Mouse (Mus musculus) frontal cortex, postnatal 14 days (tissue): Measurements from ENCODE around the gene Cenpl.
A peak's percentile ranks its signal among the peaks of the same experiment; 100 is the strongest.
"Not testable (repeated sequence)": the region's sequence is repeated elsewhere in the genome, so short reads cannot be mapped to it uniquely, and the experiment has no call there.

Source experiments
- DNase-seq, 2 experiments: peaks; one replicate each; pipeline ENCODE4 v3.0.0; 2022; ENCODE audit warnings: low spot score in 2 of 2

Cenpl gene

GRCm38 (mm10) chr1:161070352-161071271 lies at the start of gene Cenpl, which contains the start of gene Dars2:
Cenpl (plus strand) TSS chr1:161070713.
Dars2 (minus strand) TSS chr1:161070658.
- peak; percentile 95 to 97 for DNase-seq

- DNase-seq: no peak
Measured at GRCm38 (mm10) chr1:161025410-161026210, 44.9 kb upstream of the Cenpl start.

- no peak for DNase-seq
Measured at GRCm38 (mm10) chr1:161027196-161027595, 43.3 kb upstream of the Cenpl start.

- DNase-seq: not testable (repeated sequence)
Measured at GRCm38 (mm10) chr1:161028427-161028826, 42.1 kb upstream of the Cenpl start.

GRCm38 (mm10) chr1:161030058-161030457 lies 40.5 kb upstream of the Cenpl start:
- DNase-seq: no peak

GRCm38 (mm10) chr1:161031881-161032280 lies 38.6 kb upstream of the Cenpl start:
- DNase-seq: no peak

GRCm38 (mm10) chr1:161032345-161032744 lies 38.2 kb upstream of the Cenpl start:
- DNase-seq: no peak

GRCm38 (mm10) chr1:161033856-161034434 lies 36.6 kb upstream of the Cenpl start:
- no peak for DNase-seq

GRCm38 (mm10) chr1:161034435-161035280 lies 35.9 kb upstream of the Cenpl start, which contains the start of gene Zbtb37:
Zbtb37 (minus strand) TSS chr1:161034849.
- peak; percentile 98 for DNase-seq

- DNase-seq: no peak
Measured at GRCm38 (mm10) chr1:161035281-161035785, 35.2 kb upstream of the Cenpl start.

- no peak for DNase-seq
Measured at GRCm38 (mm10) chr1:161035786-161036404, 34.6 kb upstream of the Cenpl start.

GRCm38 (mm10) chr1:161036411-161036841 lies 34.1 kb upstream of the Cenpl start:
- DNase-seq: no peak

GRCm38 (mm10) chr1:161037026-161037425 lies 33.5 kb upstream of the Cenpl start:
- no peak for DNase-seq

- no peak for DNase-seq
Measured at GRCm38 (mm10) chr1:161037599-161037998, 32.9 kb upstream of the Cenpl start.

GRCm38 (mm10) chr1:161038004-161038403 lies 32.5 kb upstream of the Cenpl start:
- DNase-seq: no peak

- no peak for DNase-seq
Measured at GRCm38 (mm10) chr1:161038968-161039721, 31.4 kb upstream of the Cenpl start.

GRCm38 (mm10) chr1:161039741-161040425 lies 30.6 kb upstream of the Cenpl start:
- no peak for DNase-seq

- no peak for DNase-seq
Measured at GRCm38 (mm10) chr1:161040426-161040770, 30.1 kb upstream of the Cenpl start.

GRCm38 (mm10) chr1:161040855-161041254 lies 29.7 kb upstream of the Cenpl start:
- no peak for DNase-seq
